Mouse (Mus musculus): ENCODE measurements at regions not wholly inside any gene's neighbourhood (a gene's known extent, or its start where the extent isn't known, plus 50 kb on each side); places are given as distances from the start of the nearest gene placed in this dataset.

DNA sequence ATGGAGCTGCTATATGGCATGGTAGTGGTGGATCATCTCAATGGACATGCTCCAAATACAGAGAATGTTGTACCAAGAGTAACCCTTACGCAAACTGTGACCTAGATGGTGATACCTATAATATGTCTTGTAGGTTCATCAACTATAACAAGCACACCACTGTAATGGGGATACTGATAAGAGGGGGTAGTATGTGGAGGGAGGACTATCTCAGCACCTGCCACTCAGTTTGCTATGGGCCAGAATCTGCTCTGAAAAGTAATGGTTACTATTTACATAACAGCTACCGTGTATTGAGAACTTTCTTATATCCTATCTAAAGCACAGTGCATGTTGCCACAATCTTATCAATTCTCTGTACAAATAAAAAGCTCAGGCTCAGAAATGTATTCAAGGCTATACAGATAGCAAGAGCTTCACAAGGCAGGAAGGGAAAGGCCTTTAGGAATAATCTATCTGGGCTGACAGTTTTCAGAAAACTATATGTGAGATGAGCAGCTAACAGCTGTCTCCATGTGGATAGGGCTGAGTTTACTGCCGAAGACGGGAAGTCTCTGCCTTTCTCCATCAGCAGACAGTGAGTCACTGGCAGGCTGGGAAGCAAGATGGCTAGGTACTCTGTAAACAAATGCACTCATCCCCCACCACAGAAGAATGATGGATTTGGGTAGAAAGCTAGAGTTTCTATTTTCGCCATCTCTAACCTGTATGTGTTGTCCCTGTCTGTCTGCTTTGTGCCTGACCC is 77.1 kb upstream of the Nck2 start:
- no peak for DNase-seq (ENCODE audit: extremely low read depth, low read depth)

DNA sequence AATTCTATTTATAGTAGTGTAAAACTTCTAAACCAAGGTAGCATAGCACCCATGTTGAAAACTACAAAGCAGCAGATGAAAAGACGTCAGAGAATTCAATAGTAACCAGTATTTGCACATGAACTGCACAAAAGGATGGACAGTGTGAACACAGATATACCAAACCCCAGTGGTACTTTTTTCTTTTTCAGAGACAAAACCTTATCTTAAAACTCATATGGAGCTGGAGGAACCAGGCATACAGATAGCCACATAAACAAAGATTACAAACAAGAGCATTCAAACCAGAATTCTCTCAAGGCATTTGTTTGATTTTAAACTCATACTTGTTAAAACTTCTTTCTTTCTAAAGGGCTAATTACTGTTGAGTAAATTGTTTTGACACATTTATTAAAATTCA is 72.5 kb upstream of the Nck2 start:
- DNase-seq (ENCODE audit: extremely low read depth, low read depth): no peak

DNA sequence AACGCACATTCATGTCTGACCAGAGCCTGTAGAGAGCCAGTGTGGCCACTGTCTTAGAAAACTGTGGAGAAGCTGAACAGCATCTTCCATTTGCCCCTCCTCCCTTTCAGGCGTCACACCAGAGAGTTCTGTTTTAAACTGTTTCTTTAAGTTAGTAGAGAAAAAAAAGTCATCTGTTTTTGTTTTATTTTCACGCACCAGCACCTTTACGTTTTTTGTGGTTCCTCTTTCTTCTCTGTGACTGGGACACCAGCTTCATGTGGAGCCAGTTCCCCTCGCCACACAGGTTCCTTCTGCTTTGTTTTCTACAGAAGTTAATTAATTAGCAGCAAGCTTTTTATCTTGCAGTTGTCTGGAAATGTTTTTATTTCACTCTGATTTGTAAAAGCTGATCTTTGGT is 69.4 kb upstream of the Nck2 start:
- peak; percentile 28 for DNase-seq (ENCODE audit: extremely low read depth, low read depth)

DNA sequence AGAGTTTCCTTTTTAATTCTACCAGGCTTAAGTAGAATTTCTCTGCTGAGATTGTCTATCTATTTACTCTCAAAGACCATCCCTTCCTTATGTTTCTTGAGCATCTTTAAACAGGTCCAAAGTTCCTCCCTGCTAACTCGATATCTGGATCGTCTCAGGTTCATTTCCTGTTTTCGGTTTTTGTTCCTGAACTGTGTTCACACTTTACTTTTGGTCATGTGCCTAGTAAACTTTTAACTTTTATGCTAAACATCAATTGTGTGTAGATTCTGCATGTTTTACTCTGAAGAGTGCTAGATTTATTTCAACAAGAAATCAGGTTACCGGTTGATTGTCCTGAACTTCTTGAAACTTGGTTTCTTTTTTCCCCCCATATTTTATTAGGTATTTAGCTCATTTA is 68.5 kb upstream of the Nck2 start:
- no peak for DNase-seq (ENCODE audit: extremely low read depth, low read depth)

DNA sequence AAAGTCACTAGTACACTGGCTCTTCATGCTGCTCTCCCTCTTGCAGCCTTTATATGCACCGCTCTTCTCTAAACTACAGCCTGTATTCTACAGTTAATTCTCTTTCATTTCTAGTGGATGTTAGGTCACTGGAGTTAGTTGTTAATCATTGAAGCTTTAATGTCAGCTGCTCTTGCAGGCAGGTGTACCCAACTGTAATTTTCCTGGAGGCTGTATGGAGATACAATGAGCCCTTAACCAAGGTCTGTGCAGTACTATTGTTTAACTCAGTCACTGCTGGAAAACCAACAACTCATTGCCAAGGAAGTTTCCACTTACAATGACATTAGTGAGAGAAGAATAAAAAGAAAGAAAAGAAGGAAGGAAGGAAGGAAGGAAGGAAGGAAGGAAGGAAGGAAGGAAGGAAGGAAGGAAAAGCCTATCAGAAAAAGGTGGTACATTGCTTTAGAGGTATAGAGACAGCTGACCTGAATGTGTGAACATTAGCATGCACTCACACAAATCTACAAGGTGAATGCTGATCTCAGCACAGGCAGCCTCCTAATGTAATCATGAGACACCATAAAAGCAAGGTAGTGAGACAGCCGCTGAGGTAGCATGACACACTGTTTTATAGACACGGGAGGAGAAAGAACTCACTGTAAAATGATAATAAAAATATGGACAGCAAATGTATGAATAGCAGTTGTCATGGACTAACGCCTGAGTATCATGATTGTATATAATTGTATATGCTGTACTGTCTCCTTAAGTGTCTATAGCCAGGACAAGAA is 66.7 kb upstream of the Nck2 start:
- no peak for DNase-seq (ENCODE audit: extremely low read depth, low read depth)

DNA sequence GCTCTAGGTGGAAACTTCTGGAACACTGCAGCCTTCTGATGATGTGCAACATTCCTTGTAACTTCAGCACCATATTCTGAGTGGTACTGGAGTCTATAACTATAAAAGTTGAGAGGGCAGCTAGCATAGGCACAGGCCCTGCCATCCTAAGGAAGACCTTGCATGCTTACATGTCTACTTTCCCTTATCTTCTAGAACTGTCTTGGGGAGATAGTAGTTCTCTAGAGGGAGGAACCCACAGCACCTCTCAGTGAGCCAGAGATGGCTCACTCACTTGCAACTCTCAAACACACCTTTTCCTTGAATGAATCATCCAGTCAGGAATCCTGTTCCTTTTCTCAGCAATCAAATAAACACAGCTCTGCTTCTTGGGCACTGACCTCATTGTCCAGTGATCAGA is 59.4 kb upstream of the Nck2 start:
- DNase-seq (ENCODE audit: extremely low read depth, low read depth): no peak

DNA sequence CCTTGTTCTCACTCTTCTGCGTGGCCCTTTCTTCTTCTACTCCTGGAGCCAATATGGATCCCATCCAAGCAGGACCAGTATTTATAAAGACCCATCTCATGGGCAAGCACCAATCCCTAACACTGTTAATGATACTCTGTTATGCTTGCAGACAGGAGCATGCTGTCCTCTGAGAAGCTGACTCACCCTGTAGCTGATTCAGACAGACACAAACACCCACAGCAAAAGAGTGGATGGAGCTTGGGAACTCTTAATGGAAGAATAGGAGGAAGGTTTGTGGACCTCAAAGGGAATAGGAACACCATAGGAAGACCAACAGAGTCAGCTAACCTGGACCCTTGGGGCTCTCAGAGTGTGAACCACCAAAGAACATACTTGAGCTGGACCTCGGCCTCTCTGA is 50.3 kb upstream of the Nck2 start:
- DNase-seq (ENCODE audit: extremely low read depth, low read depth): no peak
